Mouse (Mus musculus) CD4-positive, CD25-positive, alpha-beta regulatory T cell, adult 2 months (primary cell): ENCODE measurements around the gene Irf2bp2.
A peak's percentile ranks its signal among the peaks of the same experiment; 100 is the strongest.
"Not testable (repeated sequence)": the region's sequence is repeated elsewhere in the genome, so short reads cannot be mapped to it uniquely, and the experiment has no call there.

ENCODE experiments used
- DNase-seq: peaks from one replicate; pipeline ENCODE4 v3.0.0-alpha.2; 2012; ENCODE audit warnings: low read depth, low spot score

Irf2bp2 gene

DNA sequence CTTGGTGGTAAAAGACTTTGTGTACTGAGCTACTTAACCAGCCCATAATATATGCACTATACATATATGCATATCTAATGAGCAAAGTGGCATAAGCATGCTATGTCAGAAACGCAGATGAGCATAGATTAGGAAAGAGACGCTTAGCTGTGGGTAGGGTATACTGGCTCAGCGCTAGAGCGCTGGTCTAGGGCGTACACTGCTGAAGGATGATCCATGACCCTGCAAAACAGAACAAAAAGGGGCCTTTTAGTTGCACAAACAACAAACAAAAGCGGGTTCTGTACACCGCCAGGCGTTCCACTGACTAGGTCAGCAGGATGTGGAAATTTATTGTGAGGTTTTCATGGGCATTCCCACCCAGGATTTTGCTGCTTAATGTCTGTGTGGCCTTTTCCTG, 8.9 kb upstream of the Irf2bp2 start:
- no peak for DNase-seq

DNA sequence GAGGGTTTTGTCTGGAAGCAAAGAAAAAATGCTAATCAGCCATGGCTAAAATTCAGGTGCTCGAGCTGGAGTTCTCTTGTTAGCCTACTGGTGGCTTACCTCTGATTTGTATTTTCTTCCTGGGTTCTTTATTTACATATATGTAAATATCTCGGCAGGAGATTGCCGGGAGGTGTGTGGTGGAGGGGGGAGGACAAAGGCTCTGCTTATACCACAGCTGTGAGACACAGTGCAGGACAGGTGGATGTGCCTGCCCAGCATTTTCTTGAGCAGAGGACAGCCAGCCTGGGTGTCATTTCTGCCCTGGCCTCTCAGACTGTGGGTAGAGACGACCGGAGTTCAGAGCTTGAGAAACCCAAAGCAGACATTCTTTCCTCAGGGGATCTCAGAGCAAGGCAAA, 7.5 kb upstream of the Irf2bp2 start:
- DNase-seq, result no peak

DNA sequence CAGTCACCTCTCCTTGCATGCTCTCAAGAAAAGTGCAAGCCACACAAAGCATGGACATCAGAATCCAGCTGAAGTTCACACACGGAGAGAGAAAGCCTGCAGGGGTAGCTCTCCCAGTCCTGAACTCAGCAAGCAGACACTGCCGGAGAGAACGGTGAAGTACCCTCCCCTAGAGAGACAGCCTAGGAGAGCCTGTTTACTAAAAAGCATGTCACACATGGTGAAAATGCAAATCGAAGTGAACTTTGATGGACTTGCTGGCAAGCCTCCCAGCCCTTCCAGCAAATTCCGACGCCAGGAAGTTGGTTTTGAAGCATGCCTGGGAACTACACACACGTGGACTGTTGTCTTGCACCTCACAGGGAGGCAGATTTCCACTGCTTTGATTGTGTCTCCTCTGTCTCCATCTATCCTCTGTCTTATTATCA, 7.0 kb upstream of the Irf2bp2 start:
- no peak for DNase-seq

DNA sequence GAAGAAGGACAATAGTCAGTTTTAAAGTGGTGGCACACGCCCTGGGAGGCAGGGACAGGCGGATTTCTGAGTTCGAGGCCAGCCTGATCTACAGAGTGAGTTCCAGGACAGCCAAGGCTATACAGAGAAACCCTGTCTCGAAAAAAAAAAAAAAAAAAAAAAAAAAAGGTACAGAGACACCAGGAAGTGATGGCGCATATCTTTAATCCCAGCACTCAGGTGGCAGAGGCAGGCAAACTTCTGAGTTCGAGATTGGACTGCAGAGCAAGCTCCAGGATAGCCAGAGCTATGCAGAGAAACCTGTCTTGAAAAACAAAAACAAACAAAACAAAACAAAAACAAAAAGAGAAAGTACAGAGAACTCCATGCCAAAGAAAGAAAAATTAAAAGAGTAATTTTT, 6.6 kb upstream of the Irf2bp2 start:
- DNase-seq, result not testable (repeated sequence)

DNA sequence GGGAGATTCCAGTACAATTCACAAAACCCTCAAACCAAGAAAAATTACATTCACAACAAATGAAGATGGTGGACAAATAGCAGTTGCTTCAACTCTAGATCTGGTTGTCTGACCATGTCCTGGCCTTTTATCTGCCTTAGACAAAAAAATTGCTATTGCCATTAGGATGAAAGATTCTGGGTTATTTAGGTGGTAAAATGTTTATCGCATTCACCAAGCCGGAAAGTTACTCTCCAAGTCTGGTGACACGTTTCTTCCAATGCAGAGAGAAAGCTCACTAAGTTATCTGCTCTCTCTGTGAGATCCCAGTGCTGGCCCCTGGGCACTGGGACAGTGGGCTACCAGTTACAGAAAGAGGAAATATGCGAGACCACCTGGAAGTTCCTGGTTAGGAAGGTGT, 5.5 kb upstream of the Irf2bp2 start:
- DNase-seq, result no peak

DNA sequence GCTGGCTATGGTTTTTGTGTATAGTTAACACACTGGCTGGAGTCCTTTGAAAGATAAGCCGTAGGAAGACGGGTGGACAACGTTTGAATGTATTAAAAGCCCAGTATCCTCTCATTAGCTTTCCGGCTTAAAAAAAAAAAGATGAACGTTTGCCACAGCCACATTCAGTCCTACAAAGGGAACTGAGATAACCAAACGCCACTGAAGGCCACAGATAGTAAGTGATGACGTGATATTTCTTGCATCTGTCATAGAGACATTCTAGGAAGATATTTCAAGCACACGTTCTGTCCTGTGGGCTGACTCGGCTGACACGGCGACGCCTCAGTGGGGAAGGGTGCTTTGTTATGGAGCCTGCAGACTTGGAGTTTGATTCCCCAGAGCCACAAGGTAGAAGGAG, 4.4 kb upstream of the Irf2bp2 start:
- DNase-seq, result no peak

DNA sequence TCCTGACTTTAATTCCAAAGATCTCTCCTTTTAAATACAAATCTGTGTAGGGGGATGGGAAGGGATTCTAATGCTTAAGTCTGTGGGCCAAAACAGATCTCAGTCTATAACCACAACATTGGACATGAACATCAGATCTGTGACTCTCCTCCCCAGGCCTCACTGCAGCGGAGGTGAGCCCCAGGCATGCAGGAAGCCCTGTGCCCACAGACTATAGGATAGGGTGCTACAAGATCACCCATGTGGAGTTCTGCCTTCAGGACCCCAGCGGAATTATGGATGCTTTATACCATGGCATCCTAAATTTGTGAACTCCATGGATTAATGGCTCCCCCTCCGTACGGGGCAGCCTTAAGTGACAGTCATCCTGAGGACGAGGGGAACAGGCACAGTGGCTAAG, 2.9 kb upstream of the Irf2bp2 start:
- no peak for DNase-seq

DNA sequence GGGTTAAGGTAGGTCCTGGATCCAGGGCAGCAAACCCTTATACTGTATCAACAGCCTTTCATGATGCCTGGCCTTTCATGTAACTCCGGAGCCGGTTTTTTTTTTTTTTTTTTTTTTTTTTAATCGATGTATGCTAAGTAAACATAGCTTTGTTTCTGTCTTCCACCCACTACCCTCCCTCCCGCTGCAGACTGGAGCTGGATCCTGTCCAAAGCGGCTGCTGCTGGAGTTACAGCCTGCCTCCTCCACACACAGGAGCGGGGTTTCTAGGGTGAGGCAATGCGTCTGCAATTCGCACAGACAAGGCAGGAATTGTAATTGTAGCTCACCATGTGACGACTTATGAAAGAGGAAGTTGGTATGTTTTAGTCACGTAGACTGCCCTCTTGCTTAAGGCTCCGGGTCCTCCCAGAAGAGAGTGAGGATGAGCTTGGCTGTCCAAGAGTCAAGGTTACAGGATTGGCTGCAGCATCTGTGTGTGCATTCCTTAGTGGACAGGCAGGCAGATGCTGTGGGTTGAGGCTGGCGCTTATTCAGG, 2.4 kb upstream of the Irf2bp2 start:
- peak; percentile 82 for DNase-seq

DNA sequence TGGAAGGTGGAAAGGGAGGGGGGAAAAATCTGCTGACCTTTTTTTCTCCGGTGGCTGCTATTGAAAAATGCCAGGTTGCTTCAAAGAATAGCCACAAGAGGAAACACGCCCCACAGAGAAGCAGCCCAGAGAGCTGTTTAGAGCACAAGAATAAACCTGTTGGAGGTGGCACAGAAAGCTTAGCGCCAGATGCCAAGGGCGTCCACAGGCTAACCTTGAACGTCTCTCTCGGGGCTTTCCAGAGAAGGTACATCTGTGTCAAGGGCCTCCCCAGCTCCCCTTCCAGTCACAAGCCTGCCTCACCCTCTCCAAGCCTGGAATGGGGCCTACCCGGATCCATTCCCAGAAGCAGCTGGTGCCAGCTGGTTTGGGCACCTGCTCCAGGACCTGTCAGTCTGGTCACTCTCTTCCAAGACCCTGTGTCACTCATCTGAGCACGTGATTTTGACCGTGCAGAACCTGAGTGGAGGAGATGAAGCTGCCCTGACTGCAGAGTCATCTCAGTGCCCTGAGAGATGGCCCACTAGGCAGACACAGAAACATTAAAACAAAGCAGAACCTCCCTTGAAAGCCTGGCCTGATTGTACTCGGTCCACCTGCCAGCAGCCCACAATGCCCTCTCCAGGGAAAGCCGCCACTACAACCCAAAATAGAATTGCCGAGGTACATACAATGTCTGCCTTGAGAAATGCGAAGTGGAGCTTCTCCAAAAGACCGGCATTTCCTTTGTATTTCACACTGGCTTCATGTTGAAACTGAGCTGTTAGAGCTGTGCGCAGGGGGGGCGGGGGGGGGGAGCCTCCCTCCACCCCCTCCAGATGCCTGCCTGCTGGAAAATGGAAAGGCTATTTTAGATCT, 1.6 kb upstream of the Irf2bp2 start:
- DNase-seq, result peak; percentile 79

DNA sequence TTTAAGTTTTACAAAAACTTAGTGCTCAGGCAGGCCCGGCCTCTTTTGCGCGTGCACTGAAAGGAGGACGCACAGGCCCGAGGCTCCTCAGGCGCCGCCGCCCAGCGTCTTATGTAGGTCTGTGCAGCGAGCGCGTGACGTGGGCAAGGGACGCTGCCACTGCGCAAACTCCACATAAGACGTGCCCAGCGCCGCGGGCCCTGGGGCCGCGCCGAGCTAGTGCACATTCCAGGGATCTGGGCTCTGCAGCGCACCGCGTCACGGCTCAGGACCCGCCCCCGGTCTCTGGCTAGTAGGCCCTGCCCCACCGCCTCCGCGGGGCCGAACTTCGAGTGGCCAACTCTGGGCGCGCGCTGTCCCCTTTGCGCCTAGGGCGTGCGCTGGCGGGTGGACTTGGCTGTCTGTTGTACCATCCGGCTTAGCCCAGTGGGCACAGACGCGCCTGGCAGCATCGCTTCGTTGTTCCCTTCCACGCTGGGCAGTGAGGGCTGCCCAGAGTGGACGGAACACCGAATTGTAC, 755 bp upstream of the Irf2bp2 start:
- DNase-seq, result peak; percentile 99

DNA sequence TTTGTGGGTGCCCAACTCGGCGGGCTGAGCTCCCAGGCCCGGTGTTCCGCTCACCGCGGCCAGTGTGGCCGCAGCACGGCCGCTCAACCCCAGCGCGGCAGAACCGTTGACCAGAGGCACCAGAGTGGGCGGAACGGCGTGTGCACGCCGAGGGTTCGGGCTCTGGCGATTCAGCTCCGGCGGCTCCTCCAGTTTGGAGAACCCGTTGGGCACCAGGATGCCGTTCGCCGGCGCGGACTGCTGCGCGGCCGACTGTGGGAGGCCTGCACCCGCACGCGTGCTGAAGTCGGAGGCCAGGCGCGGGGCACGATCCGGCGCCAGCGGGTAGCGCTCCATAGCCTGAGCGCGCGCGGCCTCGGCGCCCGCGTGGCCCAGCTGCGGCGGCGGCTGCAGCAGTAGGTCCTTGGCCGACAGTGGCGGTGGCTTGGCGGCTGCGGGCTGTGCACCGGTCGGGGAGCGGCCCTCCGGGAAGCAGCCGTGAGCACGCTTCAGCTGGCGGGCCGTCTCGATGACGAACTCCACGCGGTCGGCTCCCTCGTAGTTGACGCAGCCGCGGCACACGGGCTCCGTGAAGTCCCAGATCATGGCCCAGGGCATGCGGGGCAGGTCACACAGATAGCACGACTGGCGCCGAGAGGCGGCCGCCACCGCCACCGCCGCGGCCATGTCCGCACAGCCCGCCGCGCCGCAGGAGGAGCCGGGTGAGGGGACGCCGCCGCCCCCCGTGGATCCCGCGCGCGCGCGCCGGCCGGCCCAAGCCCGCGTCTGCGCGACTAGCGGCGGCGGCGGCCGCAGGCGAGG, 815 bp downstream of the Irf2bp2 start:
- DNase-seq, result peak; percentile 75

DNA sequence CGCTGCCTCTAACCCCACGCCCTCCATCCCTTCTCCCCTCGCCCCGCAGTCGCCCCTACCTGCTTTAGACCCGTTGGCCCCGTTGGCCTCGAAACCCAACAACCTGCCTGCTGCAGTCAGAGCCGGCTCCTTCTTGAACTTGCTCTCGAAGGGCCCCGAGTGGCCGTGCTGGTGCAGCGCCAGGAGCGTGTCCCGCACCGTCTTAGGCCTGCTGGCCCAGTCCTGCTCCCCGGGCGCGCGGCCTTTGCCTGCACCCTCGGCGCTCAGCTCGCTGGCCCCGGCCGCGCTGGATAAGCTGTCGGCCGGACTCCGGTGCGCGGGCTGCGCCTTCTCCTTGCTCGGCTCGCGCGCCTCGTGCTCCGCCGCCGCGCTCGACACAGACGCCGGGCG, 1.4 kb downstream of the Irf2bp2 start:
- peak; percentile 61 for DNase-seq

DNA sequence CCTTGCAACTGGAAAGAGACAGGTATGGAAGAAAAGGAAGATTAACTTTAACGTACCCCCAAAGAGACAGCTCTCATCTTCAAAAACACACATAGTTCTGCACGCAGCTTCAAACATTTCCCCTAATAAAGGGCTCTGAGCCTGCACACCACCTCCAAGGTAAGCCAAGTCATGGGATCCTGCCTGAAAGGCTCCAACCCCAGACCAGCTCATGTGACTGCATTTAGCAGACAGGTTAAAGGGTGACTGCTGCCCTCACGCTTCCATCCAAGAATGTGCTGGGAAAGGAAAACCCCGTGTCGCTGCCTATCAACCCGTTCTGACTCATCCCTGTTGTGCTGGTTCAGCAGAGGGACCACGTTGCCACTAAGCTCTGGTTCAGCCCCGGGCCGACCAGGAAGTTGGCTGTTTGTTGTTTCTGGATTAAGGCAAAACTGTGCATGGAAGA, 1.9 kb downstream of the Irf2bp2 start:
- peak; percentile 75 for DNase-seq

DNA sequence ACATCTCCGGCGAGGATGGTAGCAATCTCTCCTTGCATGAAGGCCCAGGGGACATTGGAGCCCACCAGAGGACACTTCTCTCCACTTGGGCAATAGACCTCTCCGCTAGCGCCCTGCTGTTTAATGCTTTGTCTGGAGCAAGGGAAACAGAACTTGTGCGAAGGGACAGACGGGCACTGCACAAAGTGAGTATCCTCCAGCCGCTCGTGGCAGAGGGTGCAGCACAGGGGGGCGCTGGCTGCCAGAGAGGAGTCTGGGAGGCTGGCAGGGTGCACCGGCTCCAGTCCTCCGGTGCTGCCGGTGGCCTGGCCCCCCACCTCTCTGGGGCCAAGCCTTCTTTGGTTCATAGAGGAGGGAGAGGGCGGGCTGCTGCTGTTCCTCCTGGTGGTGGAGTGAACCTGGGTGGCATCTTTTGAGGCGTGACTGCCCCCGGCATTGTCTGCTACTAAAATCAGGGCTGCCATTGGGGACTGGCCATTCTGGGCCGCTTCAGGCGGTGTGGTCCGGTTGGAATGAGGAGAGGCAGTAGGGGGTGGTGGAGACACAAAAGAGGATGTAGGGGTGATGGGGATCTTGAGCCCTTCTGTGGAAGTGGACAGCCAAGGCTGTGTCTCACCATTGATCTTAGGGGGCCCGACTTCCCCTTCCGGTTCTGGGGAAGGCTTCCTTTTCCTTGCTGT, 2.5 kb downstream of the Irf2bp2 start:
- peak; percentile 62 for DNase-seq

DNA sequence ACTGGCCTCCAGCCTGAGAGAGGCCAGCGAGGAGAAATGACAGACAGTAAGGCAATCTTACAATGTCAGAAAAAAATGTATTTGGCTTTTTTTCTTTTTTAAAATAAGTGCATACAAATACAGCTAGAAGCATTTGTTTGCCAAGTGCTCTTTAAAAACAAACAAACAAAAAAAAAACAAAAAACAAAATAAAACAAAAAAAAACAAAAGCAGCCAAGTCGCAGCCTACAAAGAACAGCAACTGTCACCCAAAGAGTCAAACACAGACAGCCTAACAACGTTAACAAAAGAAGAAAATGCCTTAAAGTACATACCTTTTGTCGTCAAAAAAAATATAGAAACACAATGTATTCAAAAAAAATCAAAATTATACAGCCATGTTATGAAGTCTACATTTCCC, 3.2 kb downstream of the Irf2bp2 start:
- DNase-seq, result no peak

DNA sequence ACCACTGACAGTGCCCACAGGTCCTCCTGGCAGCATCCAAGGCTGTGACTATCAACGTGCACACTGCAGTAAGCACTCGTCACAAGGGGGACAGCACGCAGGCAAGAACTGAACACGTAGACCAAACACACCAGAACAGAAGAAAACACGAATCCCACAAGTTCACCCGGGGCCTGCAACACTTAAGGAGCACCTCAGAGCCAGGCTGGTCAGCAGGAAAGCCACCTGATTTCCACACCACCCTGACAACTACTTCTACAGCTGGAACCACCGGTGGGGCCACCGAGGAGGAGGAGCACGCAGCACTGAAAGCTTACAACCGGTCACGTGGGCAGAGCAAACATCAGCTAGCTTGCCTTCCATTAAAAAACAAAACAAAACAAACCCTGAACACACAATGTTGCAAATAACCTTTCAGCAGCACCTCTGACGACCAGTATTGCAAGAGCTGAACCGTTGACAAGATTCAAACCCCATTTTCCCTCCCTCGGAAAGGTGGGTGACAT, 3.7 kb downstream of the Irf2bp2 start:
- peak; percentile 82 for DNase-seq

DNA sequence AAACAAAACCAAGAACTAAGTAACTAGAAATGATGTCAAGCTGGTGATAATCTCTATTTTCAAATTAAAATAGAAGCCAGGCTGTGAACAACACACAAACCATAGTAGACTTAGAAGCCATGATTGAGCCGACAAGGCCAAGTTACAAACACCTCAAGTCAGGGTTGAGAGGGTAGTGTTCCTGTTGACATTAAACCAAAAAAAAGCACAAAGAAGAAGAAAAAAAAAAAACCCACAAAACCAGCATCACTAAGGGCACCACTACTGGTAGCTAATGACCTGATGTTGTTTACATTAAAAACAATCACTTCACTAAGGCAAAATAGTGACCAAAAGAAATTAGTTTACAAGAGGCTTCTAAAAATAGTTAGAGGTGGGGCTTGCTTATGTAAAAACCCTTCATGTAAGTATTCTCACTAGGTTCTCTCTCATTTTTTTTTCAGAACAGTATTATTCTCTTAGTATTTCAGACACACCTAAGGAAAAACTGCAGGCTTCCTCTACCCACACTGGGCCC, 4.2 kb downstream of the Irf2bp2 start:
- peak; percentile 53 for DNase-seq

DNA sequence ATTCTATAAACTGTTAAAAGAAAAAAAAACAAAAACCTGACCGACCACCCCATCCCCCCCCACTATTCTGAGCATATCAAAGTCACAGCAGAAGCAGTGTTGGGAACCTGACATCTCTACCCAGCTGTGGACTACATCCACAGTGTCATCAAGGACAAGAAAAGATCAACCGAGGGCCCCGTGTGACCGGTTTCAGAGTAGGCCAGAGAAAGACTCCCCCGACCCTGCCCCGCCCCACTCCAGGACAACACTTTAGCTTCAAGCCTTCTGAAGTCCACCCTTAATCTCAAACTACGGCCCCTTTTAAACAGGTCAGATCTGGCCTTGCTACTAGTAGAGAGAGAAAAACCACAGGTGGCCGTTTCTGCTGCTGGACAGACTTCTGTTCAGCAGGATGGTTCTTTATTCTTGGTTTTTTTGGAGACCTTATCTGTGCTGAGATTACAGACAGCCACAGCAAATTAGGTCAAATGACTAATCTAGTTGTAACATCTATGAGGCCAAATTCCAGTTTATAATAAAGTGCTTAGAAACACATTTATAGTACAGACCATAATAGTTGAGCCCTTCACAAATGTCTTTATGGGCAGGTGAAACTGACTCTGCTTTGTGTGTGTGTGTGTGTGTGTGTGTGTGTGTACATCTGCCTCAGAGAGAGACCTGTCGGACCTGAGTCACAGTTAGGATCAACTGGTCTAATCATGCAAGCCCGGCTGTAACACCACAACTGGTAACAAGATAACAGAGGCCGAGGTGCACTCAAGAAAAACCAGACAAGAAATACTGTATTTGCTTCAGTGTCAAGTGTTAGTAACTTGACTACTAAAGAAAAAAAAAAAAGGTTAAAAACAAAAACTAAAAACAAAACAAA, 4.9 kb downstream of the Irf2bp2 start:
- DNase-seq, result peak; percentile 42

DNA sequence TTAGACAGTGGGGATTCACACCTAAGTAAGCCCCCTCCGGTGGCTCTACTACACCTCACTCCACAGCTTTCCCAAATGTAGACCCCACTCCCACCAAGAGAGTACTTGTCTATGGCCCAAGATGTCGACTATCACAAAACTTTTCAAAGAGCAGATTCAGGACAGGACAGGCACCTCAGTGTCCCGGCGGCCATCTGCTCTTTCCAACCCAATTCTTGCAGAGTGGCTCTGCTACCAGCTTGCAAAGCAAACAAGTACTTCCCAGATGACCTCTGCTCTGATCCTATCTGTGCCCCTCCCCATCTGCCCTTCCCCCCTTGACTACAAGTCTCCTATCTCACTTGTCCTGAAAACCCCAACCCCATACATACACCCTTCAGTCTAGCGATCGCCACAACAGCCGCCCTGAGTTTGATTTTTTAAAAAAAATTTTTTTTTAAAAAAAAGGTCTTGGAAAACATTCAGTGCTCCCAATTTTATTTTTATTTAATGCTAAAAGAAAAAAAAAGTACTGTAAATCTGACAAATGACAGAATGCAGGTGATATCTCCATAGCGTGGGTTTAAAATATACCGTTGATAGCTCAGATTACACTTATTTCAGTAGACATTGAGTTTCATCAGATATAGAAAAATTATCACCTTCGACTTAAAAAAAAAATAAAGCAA, 5.8 kb downstream of the Irf2bp2 start:
- DNase-seq, result peak; percentile 24
